ENCODE assay signal across 18 mouse cellular contexts in the genomic region with DNA sequence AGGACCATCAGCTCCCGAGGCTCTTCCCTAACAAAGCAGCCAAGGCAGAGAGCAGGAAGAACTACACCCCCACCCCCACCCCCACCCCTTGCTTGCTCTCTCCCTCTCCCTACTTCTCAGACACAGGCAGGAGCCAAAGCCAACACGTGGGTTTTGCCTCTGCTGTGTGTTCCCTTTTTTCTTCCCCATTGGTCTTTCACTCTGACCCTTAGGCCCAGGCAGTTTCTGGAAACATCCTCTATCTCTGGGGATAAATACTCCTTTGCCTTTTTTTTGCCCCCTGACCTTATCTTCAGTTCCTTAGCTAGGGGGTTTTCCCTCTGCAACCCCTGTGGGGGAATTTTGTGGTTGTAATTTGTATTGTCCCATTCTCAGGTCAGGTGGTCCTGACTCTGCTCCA. TPM values are rescaled to one million over a fixed set of nuclear protein-coding genes. Genes with fewer than 3 reads are reported as not detected.
A peak's percentile ranks its signal among the peaks of the same experiment; 100 is the strongest.
DNase-seq lines count a peak whose midpoint lies in the region; ATAC-seq and TF ChIP-seq lines count a peak whose summit lies in the region.
"Had no signal": no experiment of that assay in that cellular context is flagged by ENCODE, and none has a peak within 500 bp of the region (broad histone marks: within the 10 kb centered on the region; RNA-seq: fewer than 3 reads in every experiment).

No protein-coding gene starts in this region.

- DNase-seq in liver, embryonic 11.5 days (ENCODE audit: low spot score), result no peak
- DNase-seq in liver, result no peak
- no peak for DNase-seq in liver, embryonic 14.5 days (ENCODE audit: low read depth in 3 of 3, low spot score in 3 of 3)
- no peak for DNase-seq in heart, postnatal 4 days
- DNase-seq in adrenal gland, postnatal 25 days, result no peak
- DNase-seq in hindbrain, embryonic 10.5 days (ENCODE audit: low spot score), result no peak
- DNase-seq: adrenal gland, adult 8-10 months; cerebellum, adult 18-20 months; cerebellum, adult 9-11 months; cerebellum, postnatal 36 days; forebrain, postnatal 0 days; gastrocnemius, postnatal 14 days; heart, adult 11 months had no signal

- H3K4me3 ChIP-seq in liver, embryonic 11.5 days (ENCODE audit: low read depth, low read length), result no peak overlapping the region
- H3K4me3 ChIP-seq in bone marrow, adult 2 months (replicated peaks; ENCODE audit: control insufficient read depth, low read depth, low read length), result no peak overlapping the region
- no peak overlapping the region for H3K4me3 ChIP-seq in liver, embryonic 14.5 days (ENCODE audit: insufficient read depth in 1 of 2, low read depth in 2 of 2, low read length in 2 of 2)
- no peak overlapping the region for H3K4me3 ChIP-seq in hindbrain, embryonic 10.5 days
- H3K4me3 ChIP-seq: embryonic facial prominence, embryonic 13.5 days; forebrain, embryonic 13.5 days; heart, embryonic 13.5 days had no signal

- no peak for TF ChIP-seq CTCF in bone marrow, adult 2 months (IDR thresholded peaks at IDR 0.05; ENCODE audit: control insufficient read depth, insufficient read depth, low read length)
- TF ChIP-seq CTCF in liver, embryonic 14.5 days (IDR thresholded peaks at IDR 0.05; ENCODE audit: low read depth), result no peak

- peaks cover 26% of the 10 kb centered on the region for H3K4me1 ChIP-seq in liver, embryonic 11.5 days (replicated peaks; ENCODE audit: control insufficient read depth, insufficient read depth, low read length)
- H3K4me1 ChIP-seq in bone marrow, adult 2 months (ENCODE audit: control insufficient read depth, insufficient read depth, low read length), result peaks cover 3% of the 10 kb centered on the region; the same call in 1 of the 2 replicates
- peaks cover 37 to 52% of the 10 kb centered on the region in 2 experiments for H3K4me1 ChIP-seq in liver, embryonic 14.5 days (replicated peaks; ENCODE audit: control insufficient read depth in 2 of 2, insufficient read depth in 2 of 2, low read length in 1 of 2)
- H3K4me1 ChIP-seq in hindbrain, embryonic 10.5 days (replicated peaks), result peaks cover 11% of the 10 kb centered on the region
- H3K4me1 ChIP-seq: embryonic facial prominence, embryonic 13.5 days; forebrain, embryonic 13.5 days had no signal

- no peak for TF ChIP-seq EP300 in liver, embryonic 14.5 days (IDR thresholded peaks at IDR 0.05; ENCODE audit: low read depth)

- 21% methylated on average over 2 of the region's 2 CpGs for WGBS in liver, embryonic 11.5 days
- 6% methylated on average over 2 of the region's 2 CpGs for WGBS in bone marrow, adult 2 months
- WGBS in liver, embryonic 14.5 days (ENCODE audit: insufficient replicate concordance), result 20% methylated on average over 2 of the region's 2 CpGs
- 29% methylated on average over 2 of the region's 2 CpGs for WGBS in hindbrain, embryonic 10.5 days

- no peak overlapping the region for H3K27ac ChIP-seq in liver, embryonic 11.5 days (ENCODE audit: low read depth, low read length)
- peak overlapping the region; percentile 27; the same call in 1 of the 2 replicates for H3K27ac ChIP-seq in bone marrow, adult 2 months (ENCODE audit: control insufficient read depth, insufficient read depth, low read depth, low read length, poor library complexity)
- H3K27ac ChIP-seq in liver, embryonic 14.5 days, result 0 out of 2 replicates have a peak overlapping the region, but pooled peaks have one; percentile 9
- H3K27ac ChIP-seq in hindbrain, embryonic 10.5 days, result no peak overlapping the region
- H3K27ac ChIP-seq: embryonic facial prominence, embryonic 13.5 days; forebrain, embryonic 13.5 days; heart, embryonic 13.5 days; hindbrain, embryonic 14.5 days had no signal

- H3K9me3 ChIP-seq in liver, embryonic 11.5 days (ENCODE audit: control insufficient read depth, low read length), result no peaks in the 10 kb centered on the region
- no peaks in the 10 kb centered on the region for H3K9me3 ChIP-seq in liver, embryonic 14.5 days (ENCODE audit: control insufficient read depth, low read length)
- no peaks in the 10 kb centered on the region for H3K9me3 ChIP-seq in hindbrain, embryonic 10.5 days
- H3K9me3 ChIP-seq: embryonic facial prominence, embryonic 13.5 days; forebrain, embryonic 13.5 days; heart, embryonic 13.5 days had no signal

- H3K27me3 ChIP-seq in liver, embryonic 11.5 days (replicated peaks; ENCODE audit: control insufficient read depth, insufficient read depth, low read length), result no peaks in the 10 kb centered on the region
- no peaks in the 10 kb centered on the region for H3K27me3 ChIP-seq in liver, embryonic 14.5 days (ENCODE audit: control insufficient read depth, insufficient read depth, low read length)
- no peaks in the 10 kb centered on the region for H3K27me3 ChIP-seq in hindbrain, embryonic 10.5 days (ENCODE audit: insufficient read depth, poor library complexity, severe bottlenecking)
- H3K27me3 ChIP-seq: embryonic facial prominence, embryonic 13.5 days; forebrain, embryonic 13.5 days; heart, embryonic 13.5 days had no signal

- H3K9ac ChIP-seq in liver, embryonic 11.5 days (ENCODE audit: low read depth, low read length), result peak overlapping the region; percentile 3; the same call in 1 of the 2 replicates
- H3K9ac ChIP-seq in liver, embryonic 14.5 days (replicated peaks), result no peak overlapping the region
- H3K9ac ChIP-seq: embryonic facial prominence, embryonic 13.5 days; forebrain, embryonic 13.5 days; forebrain, postnatal 0 days; heart, embryonic 13.5 days; hindbrain, embryonic 14.5 days had no signal

- no peak for ATAC-seq in liver, embryonic 11.5 days (replicated peaks; ENCODE audit: low FRiP score)
- no peak for ATAC-seq in liver, embryonic 14.5 days (ENCODE audit: insufficient read depth)
- ATAC-seq: forebrain, embryonic 13.5 days; forebrain, postnatal 0 days had no signal

- no peak for TF ChIP-seq POLR2A in bone marrow, adult 2 months (IDR thresholded peaks at IDR 0.05; ENCODE audit: borderline replicate concordance, control insufficient read depth, low read depth, low read length)

- no peak overlapping the region for H3K4me2 ChIP-seq in liver, embryonic 11.5 days
- no peak overlapping the region for H3K4me2 ChIP-seq in liver, embryonic 14.5 days (ENCODE audit: low read depth)
- H3K4me2 ChIP-seq: embryonic facial prominence, embryonic 13.5 days; forebrain, embryonic 13.5 days; heart, embryonic 13.5 days; hindbrain, embryonic 14.5 days had no signal

- no peaks in the 10 kb centered on the region for H3K36me3 ChIP-seq in liver, embryonic 11.5 days (ENCODE audit: control insufficient read depth, insufficient read depth, low read length)
- H3K36me3 ChIP-seq in liver, embryonic 14.5 days (replicated peaks; ENCODE audit: control insufficient read depth, insufficient read depth, low read depth), result no peaks in the 10 kb centered on the region
- no peaks in the 10 kb centered on the region for H3K36me3 ChIP-seq in hindbrain, embryonic 10.5 days
- H3K36me3 ChIP-seq: embryonic facial prominence, embryonic 13.5 days; heart, embryonic 13.5 days had no signal

RNA-seq across cellular contexts. Expression of a gene that starts 33.3 kb away (rescaled TPM):
- 15.4 and 16.4 TPM in 2 replicates for polyA plus RNA-seq in liver, embryonic 11.5 days (2014; fragmentation: Nextera tagmentation; extraction: Ambion mirVana)
- 1.1 and 2.3 TPM in 2 replicates for polyA plus RNA-seq in bone marrow, adult 2 months (2011; ENCODE audit: insufficient read depth, insufficient read length, low replicate concordance, missing spikeins)
- polyA plus RNA-seq in liver, embryonic 14.5 days (2012; rRNA removed), result 3.6 and 3.7 TPM in 2 replicates
- polyA plus RNA-seq in liver, embryonic 14.5 days (2014; fragmentation: Nextera tagmentation; extraction: Ambion mirVana), result 4.2 and 4.3 TPM in 2 replicates
- total RNA-seq in heart, postnatal 4 days (2021), result 10 to 100 TPM; 15.0 to 15.4 TPM
- 12.6 and 19.1 TPM in 2 replicates for total RNA-seq in adrenal gland, postnatal 25 days (2021)
- 17.2 and 20.6 TPM in 2 replicates for polyA plus RNA-seq in hindbrain, embryonic 10.5 days (2016; fragmentation: Nextera tagmentation; extraction: Ambion mirVana)

RNA-seq across cellular contexts. Expression of a gene that starts 59.5 kb away (rescaled TPM):
- polyA plus RNA-seq in liver, embryonic 11.5 days (2014; fragmentation: Nextera tagmentation; extraction: Ambion mirVana), result 1.7 and 1.9 TPM in 2 replicates
- polyA plus RNA-seq in bone marrow, adult 2 months (2011; ENCODE audit: insufficient read depth, insufficient read length, low replicate concordance, missing spikeins), result 6.6 and 8.7 TPM in 2 replicates
- 4.9 and 5.2 TPM in 2 replicates for polyA plus RNA-seq in liver, embryonic 14.5 days (2012; rRNA removed)
- polyA plus RNA-seq in liver, embryonic 14.5 days (2014; fragmentation: Nextera tagmentation; extraction: Ambion mirVana), result 0.83 and 1.0 TPM in 2 replicates
- total RNA-seq in heart, postnatal 4 days (2021), result 10 to 100 TPM in 1 of 2 experiments, 1 to 10 TPM in 1; 9.6 to 10.3 TPM
- total RNA-seq in adrenal gland, postnatal 25 days (2021), result 42.6 and 54.4 TPM in 2 replicates
- polyA plus RNA-seq in hindbrain, embryonic 10.5 days (2016; fragmentation: Nextera tagmentation; extraction: Ambion mirVana), result 4.4 TPM in 2 replicates

Comparison
In these comparisons a context has a peak if more than half of its experiments do, and no peak if none do; other contexts are left out.
1. H3K27ac ChIP-seq: peak in bone marrow, adult 2 months (single experiment) and liver, embryonic 14.5 days (single experiment); none in liver, embryonic 11.5 days (single experiment) and hindbrain, embryonic 10.5 days (single experiment).